Mouse (Mus musculus) G1E-ER4 (cell line): ENCODE measurements around the gene Aif1. TPM values are rescaled to one million over a fixed set of nuclear protein-coding genes. Genes with fewer than 3 reads are reported as not detected.

Experiments
- GATA1 ChIP-seq: IDR thresholded peaks from one replicate; pipeline ENCODE4 v1.8.0; 2012; ENCODE audit warnings: low read length, inconsistent platforms
- polyA plus RNA-seq: library from polyadenylated mRNA; stranded (reverse); fragments of >175 nt; gene quantifications from 2 replicates; pipeline ENCODE4 v1.2.3, GENCODE M21; 2012

Gene Aif1
- polyA plus RNA-seq, 1 experiment: not detected

- no peak for TF ChIP-seq GATA1
Observed at GRCm38 (mm10) chr17:35121143-35121799, 54.6 kb downstream of the Aif1 start, which contains the start of gene Gpank1. Gpank1 (plus strand) TSS chr17:35121455.

Other genes with a start within 250 kb of the Aif1 start
- gene Neu1, start 244.8 kb downstream of the Aif1 start, polyA plus RNA-seq: 12.3 and 17.6 TPM in 2 replicates
- 0.33 and 0.36 TPM in 2 replicates for gene Hspa1b, start 216.8 kb downstream of the Aif1 start, polyA plus RNA-seq
- 0.12 TPM in 1 of 2 replicates, not detected in the other for gene Gm20481, start 206.2 kb downstream of the Aif1 start, polyA plus RNA-seq
- not detected in 2 replicates for gene Hspa1a, start 203.9 kb downstream of the Aif1 start, polyA plus RNA-seq
- 0.02 TPM in 1 of 2 replicates, not detected in the other for gene Hspa1l, start 203.4 kb downstream of the Aif1 start, polyA plus RNA-seq
- gene Lsm2, start 194.2 kb downstream of the Aif1 start, polyA plus RNA-seq: 309 and 320 TPM in 2 replicates
- 965 and 1,080 TPM in 2 replicates for gene Vars, start 175.1 kb downstream of the Aif1 start, polyA plus RNA-seq
- 1.0 and 1.4 TPM in 2 replicates for gene Vwa7, start 159.5 kb downstream of the Aif1 start, polyA plus RNA-seq
- 40.3 and 64.9 TPM in 2 replicates for gene Sapcd1, start 148.1 kb downstream of the Aif1 start, polyA plus RNA-seq
- gene Msh5, start 129.3 kb downstream of the Aif1 start, polyA plus RNA-seq: 7.0 and 7.1 TPM in 2 replicates
- 168 and 216 TPM in 2 replicates for gene Clic1, start 126.1 kb downstream of the Aif1 start, polyA plus RNA-seq
- 156 and 185 TPM in 2 replicates for gene Ddah2, start 117.0 kb downstream of the Aif1 start, polyA plus RNA-seq
- gene Ly6g6c, start 110.7 kb downstream of the Aif1 start, polyA plus RNA-seq: not detected in 2 replicates
- gene Mpig6b, start 109.9 kb downstream of the Aif1 start, polyA plus RNA-seq: not detected in 2 replicates
- not detected in 2 replicates for gene Ly6g6e, start 99.2 kb downstream of the Aif1 start, polyA plus RNA-seq
- 0.22 TPM in 1 of 2 replicates, not detected in the other for gene Ly6g6d, start 98.0 kb downstream of the Aif1 start, polyA plus RNA-seq
- 0.05 and 0.06 TPM in 2 replicates for gene Ly6g6f, start 90.5 kb downstream of the Aif1 start, polyA plus RNA-seq
- 112 and 148 TPM in 2 replicates for gene Abhd16a, start 86.8 kb downstream of the Aif1 start, polyA plus RNA-seq
- gene Ly6g5c, start 67.8 kb downstream of the Aif1 start, polyA plus RNA-seq: not detected in 2 replicates
- gene Ly6g5b, start 60.6 kb downstream of the Aif1 start, polyA plus RNA-seq: 0.08 and 0.15 TPM in 2 replicates
- 62.0 and 85.8 TPM in 2 replicates for gene Gpank1, start 54.6 kb downstream of the Aif1 start, polyA plus RNA-seq
- 66.1 and 68.9 TPM in 2 replicates for gene Csnk2b, start 54.0 kb downstream of the Aif1 start, polyA plus RNA-seq
- 11.4 and 13.3 TPM in 2 replicates for gene D17H6S53E, start 49.7 kb downstream of the Aif1 start, polyA plus RNA-seq
- 0.23 and 0.27 TPM in 2 replicates for gene Apom, start 44.0 kb downstream of the Aif1 start, polyA plus RNA-seq
- gene Bag6, start 40.9 kb downstream of the Aif1 start, polyA plus RNA-seq: 685 and 826 TPM in 2 replicates
- 1,478 and 1,496 TPM in 2 replicates for gene Prrc2a, start 11.2 kb downstream of the Aif1 start, polyA plus RNA-seq
- 0.39 and 0.49 TPM in 2 replicates for gene Lst1, start 12.4 kb upstream of the Aif1 start, polyA plus RNA-seq
- gene Ltb, start 18.4 kb upstream of the Aif1 start, polyA plus RNA-seq: 0.09 and 0.12 TPM in 2 replicates
- not detected in 2 replicates for gene Tnf, start 25.9 kb upstream of the Aif1 start, polyA plus RNA-seq
- not detected in 2 replicates for gene Lta, start 29.3 kb upstream of the Aif1 start, polyA plus RNA-seq
- not detected in 2 replicates for gene Gm16181, start 44.8 kb upstream of the Aif1 start, polyA plus RNA-seq
- gene Atp6v1g2, start 57.6 kb upstream of the Aif1 start, polyA plus RNA-seq: 2.2 and 2.7 TPM in 2 replicates
- 39.6 and 44.3 TPM in 2 replicates for gene Nfkbil1, start 59.7 kb upstream of the Aif1 start, polyA plus RNA-seq
- 326 and 338 TPM in 2 replicates for gene Ddx39b, start 65.7 kb upstream of the Aif1 start, polyA plus RNA-seq
- 56.7 and 69.0 TPM in 2 replicates for gene H2-D1, start 86.7 kb upstream of the Aif1 start, polyA plus RNA-seq
- not detected in 2 replicates for gene H2-Q1, start 144.3 kb upstream of the Aif1 start, polyA plus RNA-seq
- gene H2-Q2, start 166.2 kb upstream of the Aif1 start, polyA plus RNA-seq: not detected in 2 replicates
- gene H2-Q4, start 203.5 kb upstream of the Aif1 start, polyA plus RNA-seq: not detected in 2 replicates
- not detected in 2 replicates for gene H2-Q6, start 248.8 kb upstream of the Aif1 start, polyA plus RNA-seq